ENCODE assay signal across 15 mouse cellular contexts in the genomic region with DNA sequence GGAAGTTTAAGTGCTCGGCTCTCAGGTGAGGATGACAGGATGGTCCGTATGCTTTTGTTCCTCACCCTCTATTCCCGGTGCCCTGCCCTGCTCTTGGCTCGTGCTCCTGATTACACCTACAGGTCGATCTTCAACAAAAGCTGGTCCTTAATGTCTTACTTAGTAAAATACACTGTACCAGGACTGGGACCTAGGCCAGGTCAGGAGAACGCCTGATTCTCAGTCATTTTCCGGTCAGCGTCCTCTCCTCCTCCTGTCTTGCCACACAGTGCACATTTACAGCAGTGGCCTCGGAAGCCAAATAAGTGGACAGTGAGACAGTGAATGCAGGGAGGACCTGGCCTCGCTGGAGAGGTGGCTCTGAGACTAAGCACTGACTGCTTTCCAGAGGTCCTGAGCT. TPM values are rescaled to one million over a fixed set of nuclear protein-coding genes. Genes with fewer than 3 reads are reported as not detected.
DNase-seq lines count a peak whose midpoint lies in the region; ATAC-seq and TF ChIP-seq lines count a peak whose summit lies in the region.
"Had no signal": no experiment of that assay in that cellular context is flagged by ENCODE, and none has a peak within 500 bp of the region (broad histone marks: within the 10 kb centered on the region; RNA-seq: fewer than 3 reads in every experiment).

No protein-coding gene starts in this region.

- H3K4me1 ChIP-seq in heart, embryonic 12.5 days (replicated peaks), result peaks cover 42% of the 10 kb centered on the region
- H3K4me1 ChIP-seq in lung, postnatal 0 days (ENCODE audit: insufficient read depth, low read depth, low read length), result peaks cover 3% of the 10 kb centered on the region; the same call in 1 of the 2 replicates
- H3K4me1 ChIP-seq in lung, adult 2 months (ENCODE audit: control insufficient read depth, insufficient read depth, low read length), result peaks cover 17% of the 10 kb centered on the region

- 0 out of 2 replicates have a peak overlapping the region, but pooled peaks have one; percentile 73 for H3K27ac ChIP-seq in heart, embryonic 12.5 days (ENCODE audit: poor library complexity, severe bottlenecking)
- peak overlapping the region; percentile 47; the same call in 1 of the 2 replicates for H3K27ac ChIP-seq in lung, postnatal 0 days (ENCODE audit: low read length)
- H3K27ac ChIP-seq: embryonic facial prominence, embryonic 12.5 days; limb, embryonic 10.5 days; liver, embryonic 15.5 days had no signal

- DNase-seq in heart, adult 11 months, result no peak
- peak; percentile 23 for DNase-seq in kidney, adult 18-20 months
- no peak for DNase-seq in kidney, postnatal 4 days
- no peak for DNase-seq in lung, postnatal 0 days (ENCODE audit: low spot score)
- DNase-seq in lung, adult 2 months, result no peak
- DNase-seq in kidney, postnatal 25 days, result peak; percentile 32 to 46
- no peak for DNase-seq in urinary bladder, postnatal 14 days (ENCODE audit: low spot score)
- DNase-seq: heart, postnatal 10 days; layer of hippocampus, postnatal 36 days had no signal

- no peak overlapping the region for H3K4me2 ChIP-seq in heart, embryonic 12.5 days
- H3K4me2 ChIP-seq in lung, postnatal 0 days (replicated peaks; ENCODE audit: low read depth, low read length), result no peak overlapping the region
- H3K4me2 ChIP-seq: embryonic facial prominence, embryonic 12.5 days; liver, embryonic 15.5 days had no signal

- no peak overlapping the region for H3K9ac ChIP-seq in heart, embryonic 12.5 days
- no peak overlapping the region for H3K9ac ChIP-seq in lung, postnatal 0 days (replicated peaks; ENCODE audit: low read depth)
- H3K9ac ChIP-seq: embryonic facial prominence, embryonic 12.5 days; liver, embryonic 15.5 days had no signal

- peaks cover 41% of the 10 kb centered on the region for H3K36me3 ChIP-seq in heart, embryonic 12.5 days
- H3K36me3 ChIP-seq in lung, postnatal 0 days (ENCODE audit: insufficient read depth, low read length), result peaks cover 16% of the 10 kb centered on the region; the same call in 1 of the 2 replicates

- TF ChIP-seq CTCF in lung, postnatal 0 days (IDR thresholded peaks at IDR 0.05), result no peak
- no peak for TF ChIP-seq CTCF in lung, adult 2 months (IDR thresholded peaks at IDR 0.05; ENCODE audit: insufficient read depth, low read length)

- WGBS in heart, embryonic 12.5 days, result 87% methylated on average over 10 of the region's 10 CpGs
- WGBS in lung, postnatal 0 days, result 70% methylated on average over 10 of the region's 10 CpGs
- 74% methylated on average over 10 of the region's 10 CpGs for WGBS in lung, adult 2 months

- no peak overlapping the region for H3K4me3 ChIP-seq in heart, embryonic 12.5 days
- no peak overlapping the region for H3K4me3 ChIP-seq in lung, postnatal 0 days (ENCODE audit: low read depth, low read length)
- no peak overlapping the region for H3K4me3 ChIP-seq in lung, adult 2 months (replicated peaks; ENCODE audit: extremely low read depth, low read depth, low read length)
- H3K4me3 ChIP-seq: embryonic facial prominence, embryonic 12.5 days; limb, embryonic 10.5 days; liver, embryonic 15.5 days; megakaryocyte, embryonic 14.5 days had no signal

- no peak for ATAC-seq in heart, embryonic 12.5 days (ENCODE audit: insufficient number of reproducible peaks, low FRiP score)
- no peak for ATAC-seq in lung, postnatal 0 days
- ATAC-seq: inflammation-experienced regulatory T-cells, adult 6 months had no signal

- no peaks in the 10 kb centered on the region for H3K9me3 ChIP-seq in heart, embryonic 12.5 days (replicated peaks)
- H3K9me3 ChIP-seq in lung, postnatal 0 days (ENCODE audit: low read length), result no peaks in the 10 kb centered on the region
- H3K9me3 ChIP-seq: embryonic facial prominence, embryonic 12.5 days; limb, embryonic 10.5 days; liver, embryonic 15.5 days; megakaryocyte, embryonic 14.5 days had no signal

- no peak for TF ChIP-seq EP300 in lung, postnatal 0 days (IDR thresholded peaks at IDR 0.05)

- no peaks in the 10 kb centered on the region for H3K27me3 ChIP-seq in heart, embryonic 12.5 days (replicated peaks)
- no peaks in the 10 kb centered on the region for H3K27me3 ChIP-seq in lung, postnatal 0 days (replicated peaks; ENCODE audit: insufficient read depth, low read length)
- H3K27me3 ChIP-seq: embryonic facial prominence, embryonic 12.5 days; liver, embryonic 15.5 days; megakaryocyte, embryonic 14.5 days had no signal

- TF ChIP-seq POLR2A in lung, adult 2 months (IDR thresholded peaks at IDR 0.05; ENCODE audit: borderline replicate concordance, extremely low read depth, low read depth, low read length), result no peak

RNA-seq across cellular contexts. Expression of a gene that starts 12.0 kb away (rescaled TPM):
- 113 and 117 TPM in 2 replicates for polyA plus RNA-seq in heart, embryonic 12.5 days (2016; fragmentation: Nextera tagmentation; extraction: Ambion mirVana)
- 86.1 and 89.6 TPM in 2 replicates for polyA plus RNA-seq in lung, postnatal 0 days (2015; fragmentation: Nextera tagmentation; extraction: Ambion mirVana)
- polyA plus RNA-seq in lung, adult 2 months (2012; rRNA removed), result 101 and 113 TPM in 2 replicates

RNA-seq across cellular contexts. Expression of a gene that starts 43.0 kb away (rescaled TPM):
- polyA plus RNA-seq in heart, embryonic 12.5 days (2016; fragmentation: Nextera tagmentation; extraction: Ambion mirVana), result 6.1 and 8.1 TPM in 2 replicates
- 1.8 and 2.1 TPM in 2 replicates for polyA plus RNA-seq in lung, postnatal 0 days (2015; fragmentation: Nextera tagmentation; extraction: Ambion mirVana)
- 3.2 and 3.6 TPM in 2 replicates for polyA plus RNA-seq in lung, adult 2 months (2012; rRNA removed)

RNA-seq across cellular contexts. Expression of a gene that starts 43.3 kb away (rescaled TPM):
- 70.6 and 71.9 TPM in 2 replicates for polyA plus RNA-seq in heart, embryonic 12.5 days (2016; fragmentation: Nextera tagmentation; extraction: Ambion mirVana)
- 160 and 163 TPM in 2 replicates for polyA plus RNA-seq in lung, postnatal 0 days (2015; fragmentation: Nextera tagmentation; extraction: Ambion mirVana)
- 79.8 and 83.4 TPM in 2 replicates for polyA plus RNA-seq in lung, adult 2 months (2012; rRNA removed)

RNA-seq across cellular contexts. Expression of a gene that starts 57.6 kb away (rescaled TPM):
- polyA plus RNA-seq in heart, embryonic 12.5 days (2016; fragmentation: Nextera tagmentation; extraction: Ambion mirVana), result 46.6 and 48.8 TPM in 2 replicates
- polyA plus RNA-seq in lung, postnatal 0 days (2015; fragmentation: Nextera tagmentation; extraction: Ambion mirVana), result 42.3 and 43.1 TPM in 2 replicates
- polyA plus RNA-seq in lung, adult 2 months (2012; rRNA removed), result 22.5 and 30.9 TPM in 2 replicates

RNA-seq across cellular contexts. Expression of a gene that starts 57.6 kb away (rescaled TPM):
- polyA plus RNA-seq in heart, embryonic 12.5 days (2016; fragmentation: Nextera tagmentation; extraction: Ambion mirVana), result 40.2 and 41.3 TPM in 2 replicates
- polyA plus RNA-seq in lung, postnatal 0 days (2015; fragmentation: Nextera tagmentation; extraction: Ambion mirVana), result 48.9 and 52.5 TPM in 2 replicates
- polyA plus RNA-seq in lung, adult 2 months (2012; rRNA removed), result 21.4 and 21.9 TPM in 2 replicates

Comparison
In these comparisons a context has a peak if more than half of its experiments do, and no peak if none do; other contexts are left out.
1. DNase-seq: peak in kidney, adult 18-20 months (single experiment) and kidney, postnatal 25 days (2 of 2); none in heart, adult 11 months (single experiment), kidney, postnatal 4 days (0 of 2), lung, postnatal 0 days (single experiment), lung, adult 2 months (single experiment) and urinary bladder, postnatal 14 days (single experiment).